Comparison of ENCODE assay signal across 8 mouse cellular contexts in the genomic region with DNA sequence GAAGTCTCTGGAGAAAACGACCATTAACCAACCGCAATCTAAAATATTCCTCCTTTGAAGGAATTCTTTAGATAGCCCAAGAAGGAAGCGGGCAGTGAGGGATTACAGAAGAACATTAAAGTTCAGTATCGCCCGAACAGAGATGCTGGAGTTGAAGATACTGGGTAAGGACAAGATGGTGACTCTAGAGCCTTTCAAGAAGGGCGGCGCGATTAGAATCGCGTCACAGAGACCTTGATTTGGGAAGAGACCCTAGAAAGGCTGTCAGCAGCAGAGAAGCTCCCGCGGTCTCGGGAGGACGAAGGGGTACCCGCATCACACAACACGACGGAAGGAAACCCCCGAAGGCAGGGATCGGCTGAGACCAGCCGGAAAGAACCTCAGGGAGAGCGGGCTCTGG. TPM values are rescaled to one million over a fixed set of nuclear protein-coding genes. Genes with fewer than 3 reads are reported as not detected.
A peak's percentile ranks its signal among the peaks of the same experiment; 100 is the strongest.
DNase-seq lines count a peak whose midpoint lies in the region; ATAC-seq and TF ChIP-seq lines count a peak whose summit lies in the region.

No protein-coding gene starts in this region.

- peak overlapping the region; percentile 82 for H3K27ac ChIP-seq in heart, embryonic 11.5 days (ENCODE audit: low read depth, low read length)
- H3K27ac ChIP-seq in CH12.LX (ENCODE audit: insufficient read depth, low read depth), result peak overlapping the region; percentile 24
- H3K27ac ChIP-seq in forebrain, embryonic 11.5 days (ENCODE audit: low read depth, low read length), result no peak overlapping the region
- H3K27ac ChIP-seq in liver, embryonic 15.5 days (replicated peaks), result peak overlapping the region; percentile 62; the same call in 1 of the 2 replicates

- H3K4me3 ChIP-seq in heart, embryonic 11.5 days (ENCODE audit: low read depth, low read length), result peak overlapping the region; percentile 75
- peak overlapping the region; percentile 67 to 82 (median 70) for H3K4me3 ChIP-seq in CH12.LX (replicated peaks in 1 of 3; ENCODE audit: low read depth in 2 of 3, low read length in 2 of 3, poor library complexity in 1 of 3)
- peak overlapping the region; percentile 62 for H3K4me3 ChIP-seq in forebrain, embryonic 11.5 days (ENCODE audit: low read depth, low read length)
- H3K4me3 ChIP-seq in liver, embryonic 15.5 days (replicated peaks), result peak overlapping the region; percentile 78

- TF ChIP-seq EP300 in CH12.LX (IDR thresholded peaks at IDR 0.05; ENCODE audit: low read length), result no peak

- intact Hi-C loops in heart, postnatal 14 days (cut with DNase I), result loop anchor here (2.0 to 10.0 kb wide), 3 partner anchors 47 to 183 kb away; a partner anchor contains a TSS

- H3K9ac ChIP-seq in heart, embryonic 11.5 days (ENCODE audit: low read depth, low read length), result peak overlapping the region; percentile 84
- H3K9ac ChIP-seq in CH12.LX (ENCODE audit: insufficient read depth, low read depth), result peak overlapping the region; percentile 75
- H3K9ac ChIP-seq in forebrain, embryonic 11.5 days (ENCODE audit: low read length), result peak overlapping the region; percentile 72
- H3K9ac ChIP-seq in liver, embryonic 15.5 days, result peak overlapping the region; percentile 74

- H3K27me3 ChIP-seq in heart, embryonic 11.5 days (ENCODE audit: control insufficient read depth, insufficient read depth, low read length), result no peaks in the 10 kb centered on the region
- H3K27me3 ChIP-seq in CH12.LX (replicated peaks), result no peaks in the 10 kb centered on the region
- no peaks in the 10 kb centered on the region; the same call in 1 of the 2 replicates for H3K27me3 ChIP-seq in forebrain, embryonic 11.5 days (ENCODE audit: control insufficient read depth, insufficient read depth, low read length)
- no peaks in the 10 kb centered on the region for H3K27me3 ChIP-seq in liver, embryonic 15.5 days

- H3K4me2 ChIP-seq in heart, embryonic 11.5 days, result peak overlapping the region; percentile 85
- H3K4me2 ChIP-seq in CH12.LX (ENCODE audit: insufficient read depth, low read depth, poor library complexity, severe bottlenecking), result peak overlapping the region; percentile 67; the same call in 1 of the 2 replicates
- peak overlapping the region; percentile 75 for H3K4me2 ChIP-seq in forebrain, embryonic 11.5 days (ENCODE audit: low read depth, low read length, severe bottlenecking)
- peak overlapping the region; percentile 98 for H3K4me2 ChIP-seq in liver, embryonic 15.5 days

- peaks cover 25% of the 10 kb centered on the region for H3K79me2 ChIP-seq in CH12.LX (replicated peaks; ENCODE audit: control insufficient read depth, extremely low read depth, insufficient read depth, poor library complexity, severe bottlenecking)

- TF ChIP-seq CTCF in CH12.LX (conservative IDR thresholded peaks at IDR 0.05 in 1 of 2, IDR thresholded peaks at IDR 0.05 in 1 of 2; ENCODE audit: low read depth in 2 of 2, low read length in 2 of 2), result no peak

- TF ChIP-seq POLR2A in CH12.LX (IDR thresholded peaks at IDR 0.05; ENCODE audit: low read depth, low read length), result no peak

- H3K9me3 ChIP-seq in heart, embryonic 11.5 days (replicated peaks; ENCODE audit: control insufficient read depth, low read length), result no peaks in the 10 kb centered on the region
- H3K9me3 ChIP-seq in CH12.LX (replicated peaks; ENCODE audit: low read length), result no peaks in the 10 kb centered on the region
- no peaks in the 10 kb centered on the region for H3K9me3 ChIP-seq in forebrain, embryonic 11.5 days (ENCODE audit: control insufficient read depth, low read length)
- H3K9me3 ChIP-seq in liver, embryonic 15.5 days (replicated peaks), result no peaks in the 10 kb centered on the region

- no peak for DNase-seq in heart, postnatal 14 days
- peak; percentile 71 for DNase-seq in CH12.LX (ENCODE audit: extremely low read depth)
- DNase-seq in forebrain, embryonic 11.5 days (ENCODE audit: low spot score), result no peak
- no peak for DNase-seq in spleen, postnatal 14 days (ENCODE audit: low spot score in 2 of 2)
- no peak for DNase-seq in cerebellum, adult 8-10 months
- DNase-seq in frontal cortex, postnatal 36 days (ENCODE audit: low spot score in 2 of 2), result no peak

- no peak for ATAC-seq in heart, embryonic 11.5 days (replicated peaks; ENCODE audit: insufficient number of reproducible peaks, low FRiP score, low TSS enrichment)
- ATAC-seq in forebrain, embryonic 11.5 days (replicated peaks; ENCODE audit: low FRiP score), result no peak
- peak; percentile 2; the same call in 1 of the 2 replicates for ATAC-seq in liver, embryonic 15.5 days (ENCODE audit: insufficient read depth)

- H3K4me1 ChIP-seq in heart, embryonic 11.5 days (ENCODE audit: control insufficient read depth, insufficient read depth, low read length), result 0 out of 2 replicates have a peak, but pooled peaks cover 6% of the 10 kb centered on the region
- peaks cover 3 to 42% of the 10 kb centered on the region in 2 experiments; a peak in 2 of 4 replicates for H3K4me1 ChIP-seq in CH12.LX (ENCODE audit: control insufficient read depth in 1 of 2, insufficient read depth in 2 of 2)
- peaks cover 2% of the 10 kb centered on the region; the same call in 1 of the 2 replicates for H3K4me1 ChIP-seq in forebrain, embryonic 11.5 days (replicated peaks; ENCODE audit: control insufficient read depth, insufficient read depth, low read length)
- peaks cover 46% of the 10 kb centered on the region for H3K4me1 ChIP-seq in liver, embryonic 15.5 days (replicated peaks)

- in situ Hi-C loops in CH12.LX (cut with MboI; ENCODE audit: low pct_ligation_motif_present, low pct_unique_long_range_greater_than_20kb, low sequenced_read_pairs), result no loop called here

- WGBS in heart, embryonic 11.5 days (ENCODE audit: insufficient replicate concordance), result 1% methylated on average over 21 of the region's 21 CpGs
- 3% methylated on average over 21 of the region's 21 CpGs for WGBS in forebrain, embryonic 11.5 days
- WGBS in liver, embryonic 15.5 days (ENCODE audit: insufficient replicate concordance), result under 1% methylated on average over 21 of the region's 21 CpGs

- no peak for TF ChIP-seq RAD21 in CH12.LX (IDR thresholded peaks at IDR 0.05; ENCODE audit: low read depth, low read length)

- dilution Hi-C loops in CH12.LX (cut with MboI; ENCODE audit: extremely low pct_ligation_motif_present, extremely low pct_unique_long_range_greater_than_20kb, low sequenced_read_pairs), result no loop called here

- 0 out of 2 replicates have a peak, but pooled peaks cover 3% of the 10 kb centered on the region for H3K36me3 ChIP-seq in heart, embryonic 11.5 days (ENCODE audit: control insufficient read depth, insufficient read depth, low read length)
- peaks cover 11 to 29% of the 10 kb centered on the region in 2 experiments for H3K36me3 ChIP-seq in CH12.LX (replicated peaks in 1 of 2; ENCODE audit: control insufficient read depth in 1 of 2, insufficient read depth in 1 of 2, low read length in 1 of 2)
- H3K36me3 ChIP-seq in forebrain, embryonic 11.5 days (ENCODE audit: control insufficient read depth, insufficient read depth, low read length), result peaks cover 2% of the 10 kb centered on the region; the same call in 1 of the 2 replicates
- H3K36me3 ChIP-seq in liver, embryonic 15.5 days (replicated peaks), result peaks cover 21% of the 10 kb centered on the region

TF ChIP-seq in CH12.LX, 34 proteins besides CTCF, POLR2A, EP300 and RAD21:
- TF ChIP-seq RCOR1 (conservative IDR thresholded peaks at IDR 0.05; ENCODE audit: low read depth, low read length), result no peak
- TF ChIP-seq ZKSCAN1 (IDR thresholded peaks at IDR 0.05; ENCODE audit: borderline replicate concordance, low read depth, low read length), result no peak
- no peak for TF ChIP-seq E2F4 (IDR thresholded peaks at IDR 0.05; ENCODE audit: insufficient replicate concordance, low read depth, low read length)
- TF ChIP-seq MYC (IDR thresholded peaks at IDR 0.05; ENCODE audit: low read depth, low read length), result no peak
- TF ChIP-seq USF2 (conservative IDR thresholded peaks at IDR 0.05; ENCODE audit: low read depth, low read length), result no peak
- no peak for TF ChIP-seq CHD2 (IDR thresholded peaks at IDR 0.05; ENCODE audit: low read length)
- no peak for TF ChIP-seq BHLHE40 (IDR thresholded peaks at IDR 0.05; ENCODE audit: low read depth, low read length)
- TF ChIP-seq ETS1 (conservative IDR thresholded peaks at IDR 0.05; ENCODE audit: low read depth, low read length), result no peak
- TF ChIP-seq TCF12 (IDR thresholded peaks at IDR 0.05; ENCODE audit: low read depth, low read length), result no peak
- TF ChIP-seq IRF4 (IDR thresholded peaks at IDR 0.05; ENCODE audit: low read depth, low read length), result no peak
- TF ChIP-seq HCFC1 (IDR thresholded peaks at IDR 0.05; ENCODE audit: low read depth, low read length), result no peak
- TF ChIP-seq ZC3H11A (IDR thresholded peaks at IDR 0.05; ENCODE audit: low read depth, low read length), result no peak
- TF ChIP-seq MXI1 (IDR thresholded peaks at IDR 0.05; ENCODE audit: low read depth, low read length), result no peak

RNA-seq across cellular contexts. Expression of a gene that starts 0.4 kb away (rescaled TPM):
- polyA plus RNA-seq in heart, embryonic 11.5 days (2014; fragmentation: Nextera tagmentation; extraction: Ambion mirVana), result 14.4 and 16.2 TPM in 2 replicates
- 1 to 10 TPM; 4.1 to 4.7 TPM for total RNA-seq in heart, postnatal 14 days (2021)
- total RNA-seq in CH12.LX (2012; rRNA removed) (26.6 and 31.6 TPM in 2 replicates), CH12.LX (2014; rRNA removed) (33.7 and 38.9 TPM in 2 replicates)
- 25.4 and 27.8 TPM in 2 replicates for polyA plus RNA-seq in CH12.LX (2012; ENCODE audit: insufficient read length, low read depth)
- 20.3 and 26.2 TPM in 2 replicates for polyA plus RNA-seq in forebrain, embryonic 11.5 days (2014; fragmentation: Nextera tagmentation; extraction: Ambion mirVana)
- polyA plus RNA-seq in liver, embryonic 15.5 days (2015; fragmentation: Nextera tagmentation; extraction: Ambion mirVana), result 6.7 and 7.2 TPM in 2 replicates

RNA-seq across cellular contexts. Expression of a gene that starts 3.9 kb away (rescaled TPM):
- 0.33 TPM in 1 of 2 replicates, not detected in the other for polyA plus RNA-seq in heart, embryonic 11.5 days (2014; fragmentation: Nextera tagmentation; extraction: Ambion mirVana)
- 1 to 10 TPM in 1 of 2 experiments, under 1 TPM in 1; 0.98 to 1.1 TPM for total RNA-seq in heart, postnatal 14 days (2021)
- total RNA-seq in CH12.LX (2012; rRNA removed), result 0.30 TPM in 1 of 2 replicates, not detected in the other
- not detected in 2 replicates for total RNA-seq in CH12.LX (2014; rRNA removed)
- not detected in 2 replicates for polyA plus RNA-seq in CH12.LX (2012; ENCODE audit: insufficient read length, low read depth)
- 0.40 TPM in 1 of 2 replicates, not detected in the other for polyA plus RNA-seq in forebrain, embryonic 11.5 days (2014; fragmentation: Nextera tagmentation; extraction: Ambion mirVana)
- polyA plus RNA-seq in liver, embryonic 15.5 days (2015; fragmentation: Nextera tagmentation; extraction: Ambion mirVana), result 0.32 and 0.66 TPM in 2 replicates

RNA-seq across cellular contexts. Expression of a gene that starts 48.0 kb away (rescaled TPM):
- polyA plus RNA-seq in heart, embryonic 11.5 days (2014; fragmentation: Nextera tagmentation; extraction: Ambion mirVana), result 38.2 and 40.2 TPM in 2 replicates
- 10 to 100 TPM; 11.2 to 12.5 TPM for total RNA-seq in heart, postnatal 14 days (2021)
- total RNA-seq in CH12.LX (2012; rRNA removed), result 10.0 and 11.6 TPM in 2 replicates
- 15.8 and 15.9 TPM in 2 replicates for total RNA-seq in CH12.LX (2014; rRNA removed)
- 15.6 TPM in 2 replicates for polyA plus RNA-seq in CH12.LX (2012; ENCODE audit: insufficient read length, low read depth)
- polyA plus RNA-seq in forebrain, embryonic 11.5 days (2014; fragmentation: Nextera tagmentation; extraction: Ambion mirVana), result 65.3 TPM in 2 replicates
- polyA plus RNA-seq in liver, embryonic 15.5 days (2015; fragmentation: Nextera tagmentation; extraction: Ambion mirVana), result 13.2 and 14.2 TPM in 2 replicates
